Mouse (Mus musculus) neural tube, embryonic 15.5 days (tissue): ENCODE measurements at regions not wholly inside any gene's neighbourhood (a gene's known extent, or its start where the extent isn't known, plus 50 kb on each side); places are given as distances from the start of the nearest gene placed in this dataset.
A peak's percentile ranks its signal among the peaks of the same experiment; 100 is the strongest.

ENCODE experiments used
- ATAC-seq: fragments of 200-750 bp; cut with Nextera tagmentation; 2 replicates; pipeline ENCODE4 v1.8.0; 2017; ENCODE audit warnings: mild to moderate bottlenecking, moderate TSS enrichment, moderate library complexity; ENCODE audit not compliant: low FRiP score
- H3K27ac ChIP-seq: fragments of 300-500 bp; sonication (generic); replicated peaks from 2 replicates; pipeline ENCODE4 v1.5.1; 2015; ENCODE audit warnings: mild to moderate bottlenecking, inconsistent platforms
- H3K27me3 ChIP-seq: fragments of 300-500 bp; sonication (generic); replicated peaks from 2 replicates; pipeline ENCODE4 v1.6.1; 2015; ENCODE audit warnings: inconsistent platforms
- H3K36me3 ChIP-seq: fragments of 300-500 bp; sonication (generic); 2 replicates; pipeline ENCODE4 v1.6.1; 2015; ENCODE audit warnings: inconsistent platforms
- H3K4me1 ChIP-seq: fragments of 300-500 bp; sonication (generic); 2 replicates; pipeline ENCODE4 v1.6.1; 2015; ENCODE audit warnings: inconsistent platforms
- H3K4me2 ChIP-seq: fragments of 300-500 bp; sonication (generic); 2 replicates; pipeline ENCODE4 v1.6.1; 2015; ENCODE audit warnings: inconsistent platforms, mild to moderate bottlenecking, moderate library complexity
- H3K4me3 ChIP-seq: fragments of 300-500 bp; sonication (generic); replicated peaks from 2 replicates; pipeline ENCODE4 v1.5.1; 2015; ENCODE audit warnings: mild to moderate bottlenecking, inconsistent platforms
- H3K9ac ChIP-seq: fragments of 300-500 bp; sonication (generic); replicated peaks from 2 replicates; pipeline ENCODE4 v1.6.1; 2015; ENCODE audit warnings: mild to moderate bottlenecking, inconsistent platforms
- H3K9me3 ChIP-seq: fragments of 300-500 bp; sonication (generic); replicated peaks from 2 replicates; pipeline ENCODE4 v1.6.1; 2016; ENCODE audit warnings: inconsistent platforms
- WGBS: fragments of 180-500 bp; shearing (Covaris S2); methylation state at CpG from one replicate; pipeline ENCODE4 v1.1.7; 2015; ENCODE audit warnings: mixed read lengths; 5-methylcytosine and 5-hydroxymethylcytosine counted together

DNA sequence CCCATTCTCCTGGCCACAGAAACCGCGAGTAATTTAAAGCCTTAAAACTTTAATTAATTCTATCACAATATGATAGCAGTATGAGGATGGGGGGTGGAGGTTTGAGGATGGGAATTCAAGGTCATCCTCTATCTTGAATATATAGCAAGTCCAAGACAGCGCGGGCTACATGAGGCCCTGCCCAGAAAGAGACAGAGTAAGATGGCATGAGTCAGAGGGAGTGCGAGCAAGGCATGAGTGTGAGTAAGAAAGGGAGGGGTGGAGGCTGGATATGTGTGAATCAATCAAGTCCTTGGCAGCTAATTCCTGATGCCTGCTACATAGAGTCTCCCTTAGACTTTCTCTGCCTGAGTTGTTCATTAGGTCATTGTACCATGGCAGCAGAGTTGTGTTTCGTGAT lies 186.5 kb upstream of the Palmd start:
- peaks cover 3% of the 10 kb centered on the region; the same call in 1 of the 2 replicates for H3K4me1 ChIP-seq
- no peak for ATAC-seq
- 89% methylated on average over 6 of the region's 6 CpGs for WGBS
- no peak overlapping the region for H3K4me2 ChIP-seq
- no peak overlapping the region for H3K4me3 ChIP-seq
- no peaks in the 10 kb centered on the region for H3K27me3 ChIP-seq
- no peak overlapping the region for H3K9ac ChIP-seq
- H3K36me3 ChIP-seq = no peaks in the 10 kb centered on the region
- no peaks in the 10 kb centered on the region for H3K9me3 ChIP-seq
- H3K27ac ChIP-seq = no peak overlapping the region

GRCm38 (mm10) chr3:117153011-117153473 lies 184.3 kb upstream of the Palmd start:
- peak; percentile 24; the same call in 1 of the 2 replicates for ATAC-seq
- no peaks in the 10 kb centered on the region for H3K36me3 ChIP-seq
- H3K4me1 ChIP-seq = peaks cover 3% of the 10 kb centered on the region; the same call in 1 of the 2 replicates
- 64% methylated on average over 2 of the region's 2 CpGs for WGBS
- H3K4me2 ChIP-seq = no peak overlapping the region
- H3K9ac ChIP-seq = no peak overlapping the region
- H3K4me3 ChIP-seq = no peak overlapping the region
- no peaks in the 10 kb centered on the region for H3K27me3 ChIP-seq
- H3K27ac ChIP-seq = no peak overlapping the region; the same call in 1 of the 2 replicates
- H3K9me3 ChIP-seq = no peaks in the 10 kb centered on the region

- H3K36me3 ChIP-seq = no peaks in the 10 kb centered on the region
- ATAC-seq = no peak
- 95% methylated on average over 8 of the region's 8 CpGs for WGBS
Measured at GRCm38 (mm10) chr3:117152414-117152813, 183.6 kb upstream of the Palmd start.

GRCm38 (mm10) chr3:117147414-117147813 lies 178.6 kb upstream of the Palmd start:
- Histone ChIP-seq H3K36me3 (no peaks in the 10 kb centered on the region), H3K27ac (no peak overlapping the region), H3K27me3 (no peaks in the 10 kb centered on the region), H3K9ac (no peak overlapping the region), H3K9me3 (no peaks in the 10 kb centered on the region), H3K4me1 (no peaks in the 10 kb centered on the region), H3K4me3 (no peak overlapping the region), H3K4me2 (no peak overlapping the region)
- no peak for ATAC-seq
- 91% methylated on average over 2 of the region's 2 CpGs for WGBS

More at GRCm38 (mm10) chr3:117152414-117152813, 183.6 kb upstream of the Palmd start:
- Histone ChIP-seq H3K27me3 (no peaks in the 10 kb centered on the region), H3K9me3 (no peaks in the 10 kb centered on the region), H3K27ac (no peak overlapping the region), H3K4me1 (peaks cover 3% of the 10 kb centered on the region; the same call in 1 of the 2 replicates), H3K4me3 (no peak overlapping the region), H3K4me2 (no peak overlapping the region), H3K9ac (no peak overlapping the region)

DNA sequence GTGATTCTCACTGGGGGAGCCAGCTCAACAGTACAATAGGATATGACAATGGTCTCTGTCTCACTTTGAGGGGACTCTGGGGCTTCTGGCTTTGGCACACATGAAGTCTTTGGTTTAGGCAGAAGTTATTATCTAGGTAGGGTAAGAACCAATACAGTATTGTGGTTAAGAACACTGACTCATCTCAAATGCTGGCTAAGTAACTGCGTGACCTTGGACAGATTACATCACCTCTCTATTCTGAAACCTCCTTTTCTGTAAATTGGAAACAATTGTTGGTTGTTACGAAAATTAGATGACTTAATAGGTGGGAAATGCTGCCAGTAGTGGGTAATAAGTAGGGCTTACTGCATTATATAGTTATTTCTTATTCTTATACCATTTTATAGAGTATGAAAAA lies 171.0 kb upstream of the Palmd start:
- Histone ChIP-seq H3K27ac (no peak overlapping the region), H3K36me3 (no peaks in the 10 kb centered on the region)
- 88% methylated on average over 2 of the region's 2 CpGs for WGBS

GRCm38 (mm10) chr3:117138720-117139119 lies 169.9 kb upstream of the Palmd start:
- no peak for ATAC-seq
- no peaks in the 10 kb centered on the region for H3K4me1 ChIP-seq
- H3K9ac ChIP-seq = no peak overlapping the region
- H3K4me2 ChIP-seq = no peak overlapping the region
- no peaks in the 10 kb centered on the region for H3K9me3 ChIP-seq
- no peaks in the 10 kb centered on the region for H3K27me3 ChIP-seq
- H3K36me3 ChIP-seq = no peaks in the 10 kb centered on the region
- 70% methylated on average over 7 of the region's 7 CpGs for WGBS
- H3K27ac ChIP-seq = no peak overlapping the region
- H3K4me3 ChIP-seq = no peak overlapping the region

More for the DNA sequence above, 171.0 kb upstream of the Palmd start:
- Histone ChIP-seq H3K27me3 (no peaks in the 10 kb centered on the region), H3K4me3 (no peak overlapping the region), H3K4me2 (no peak overlapping the region), H3K9ac (no peak overlapping the region), H3K4me1 (no peaks in the 10 kb centered on the region), H3K9me3 (no peaks in the 10 kb centered on the region)
- no peak for ATAC-seq

- no peak for ATAC-seq
- no peak overlapping the region for H3K27ac ChIP-seq
- no peaks in the 10 kb centered on the region for H3K9me3 ChIP-seq
- no peak overlapping the region for H3K9ac ChIP-seq
- no peak overlapping the region for H3K4me3 ChIP-seq
- H3K36me3 ChIP-seq = no peaks in the 10 kb centered on the region
- no peaks in the 10 kb centered on the region for H3K27me3 ChIP-seq
- no peaks in the 10 kb centered on the region for H3K4me1 ChIP-seq
- 88% methylated on average over 4 of the region's 4 CpGs for WGBS
- H3K4me2 ChIP-seq = no peak overlapping the region
Measured at GRCm38 (mm10) chr3:117132897-117133296, 164.1 kb upstream of the Palmd start.

DNA sequence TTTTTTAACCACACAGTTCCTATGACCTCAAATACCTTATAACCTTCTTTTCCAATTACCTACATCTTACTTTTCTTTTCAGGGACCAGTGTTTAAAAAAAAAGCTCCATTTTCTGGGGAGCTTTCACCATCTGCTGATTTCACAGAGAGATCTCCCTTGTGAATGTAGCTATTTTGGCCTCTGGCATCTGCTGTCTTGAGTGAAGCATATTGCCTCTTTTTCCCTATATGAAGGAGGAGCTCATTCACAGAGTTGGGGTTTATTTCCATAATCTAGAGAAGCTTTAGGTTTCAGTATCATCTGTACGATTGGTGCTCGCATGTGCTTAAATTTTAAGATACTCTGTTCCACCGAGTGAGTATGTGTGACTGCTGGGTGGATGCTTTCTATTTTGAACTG lies 153.4 kb upstream of the Palmd start:
- Histone ChIP-seq H3K27me3 (no peaks in the 10 kb centered on the region), H3K36me3 (no peaks in the 10 kb centered on the region), H3K4me2 (no peak overlapping the region), H3K4me3 (no peak overlapping the region), H3K9ac (no peak overlapping the region), H3K4me1 (0 out of 2 replicates have a peak, but pooled peaks cover 4% of the 10 kb centered on the region), H3K27ac (no peak overlapping the region), H3K9me3 (no peaks in the 10 kb centered on the region)
- no peak for ATAC-seq
- WGBS = 90% methylated on average over 3 of the region's 3 CpGs

DNA sequence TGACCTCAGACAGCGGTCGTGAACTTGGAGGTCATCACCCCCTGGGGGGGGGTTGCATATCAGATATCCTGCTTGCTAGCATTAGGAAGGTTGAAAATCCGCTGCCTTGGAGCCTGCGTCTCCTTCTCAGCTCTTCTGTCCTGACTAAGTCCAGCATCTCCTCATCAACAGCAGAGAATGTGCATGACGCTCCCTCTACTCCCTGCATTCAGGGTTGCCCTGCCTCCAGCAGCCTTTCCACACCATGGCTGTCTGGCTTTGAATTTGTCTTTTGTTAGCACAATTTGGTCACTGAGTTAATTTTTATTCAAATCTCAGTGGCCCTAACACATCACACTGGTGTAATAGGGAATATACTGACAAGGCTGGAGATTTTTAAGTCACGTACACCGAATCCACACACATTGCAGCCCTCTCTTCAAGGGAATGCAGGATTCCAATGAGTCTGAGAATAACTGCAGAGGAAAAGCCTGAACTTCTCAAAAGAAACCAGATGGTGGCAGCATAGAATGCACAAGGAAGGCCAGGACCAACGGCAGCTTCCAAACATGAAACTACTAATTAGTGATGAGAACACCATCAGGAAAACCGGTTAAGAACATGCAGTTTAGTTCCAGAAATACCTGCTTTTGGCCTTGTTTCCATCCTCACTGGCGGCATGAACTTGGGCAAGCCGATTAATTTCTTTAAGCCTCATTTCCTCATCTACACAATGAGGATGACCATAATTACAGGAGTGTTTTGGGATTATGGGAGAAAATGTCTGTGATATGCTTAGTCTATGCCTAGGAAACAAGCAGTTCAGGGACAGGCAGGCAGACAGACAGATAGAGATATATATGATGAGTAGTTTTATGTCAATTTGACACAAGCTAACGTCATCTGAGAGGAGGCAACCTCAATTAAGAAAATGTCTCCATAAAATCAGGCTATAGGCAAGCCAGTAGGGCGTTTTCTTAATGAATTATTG lies 151.6 kb upstream of the Palmd start:
- WGBS = 61% methylated on average over 13 of the region's 13 CpGs

DNA sequence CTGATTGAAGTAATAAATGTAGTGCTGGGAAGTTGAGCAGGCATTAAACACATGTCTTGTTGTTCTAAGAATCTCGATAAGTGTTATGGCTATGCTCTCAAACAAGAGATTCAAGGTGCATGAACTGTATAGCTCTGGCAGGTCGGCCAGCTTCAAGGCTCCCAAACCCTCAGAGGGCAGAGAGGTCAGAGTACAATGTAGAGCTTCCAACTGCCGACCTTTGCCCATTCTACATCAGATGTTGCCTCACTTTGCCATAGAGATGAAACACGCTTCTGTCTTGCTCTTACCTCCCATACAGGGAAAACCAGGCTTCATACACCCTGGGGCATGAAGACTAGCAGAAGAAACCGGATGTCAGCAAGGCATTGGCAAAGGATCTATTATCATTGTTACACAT lies 150.8 kb upstream of the Palmd start:
- Histone ChIP-seq H3K36me3 (no peaks in the 10 kb centered on the region), H3K4me2 (no peak overlapping the region), H3K4me1 (0 out of 2 replicates have a peak, but pooled peaks cover 4% of the 10 kb centered on the region), H3K9ac (no peak overlapping the region), H3K4me3 (no peak overlapping the region), H3K27me3 (no peaks in the 10 kb centered on the region), H3K9me3 (no peaks in the 10 kb centered on the region), H3K27ac (no peak overlapping the region)
- 77% methylated on average over 5 of the region's 5 CpGs for WGBS
- ATAC-seq = no peak

More for the DNA sequence above, 151.6 kb upstream of the Palmd start:
- Histone ChIP-seq H3K27ac (no peak overlapping the region), H3K4me1 (0 out of 2 replicates have a peak, but pooled peaks cover 4% of the 10 kb centered on the region), H3K4me3 (no peak overlapping the region), H3K27me3 (no peaks in the 10 kb centered on the region), H3K4me2 (no peak overlapping the region), H3K9ac (no peak overlapping the region), H3K9me3 (no peaks in the 10 kb centered on the region), H3K36me3 (no peaks in the 10 kb centered on the region)
- ATAC-seq = peak; percentile 86

- no peak for ATAC-seq
Measured at GRCm38 (mm10) chr3:117117838-117118237, 149.1 kb upstream of the Palmd start.

GRCm38 (mm10) chr3:117116210-117116609 lies 147.4 kb upstream of the Palmd start:
- H3K4me1 ChIP-seq = 0 out of 2 replicates have a peak, but pooled peaks cover 4% of the 10 kb centered on the region
- WGBS = 76% methylated on average over 2 of the region's 2 CpGs

More at GRCm38 (mm10) chr3:117117838-117118237, 149.1 kb upstream of the Palmd start:
- Histone ChIP-seq H3K4me2 (no peak overlapping the region), H3K9ac (no peak overlapping the region), H3K4me1 (0 out of 2 replicates have a peak, but pooled peaks cover 4% of the 10 kb centered on the region), H3K9me3 (no peaks in the 10 kb centered on the region), H3K4me3 (no peak overlapping the region), H3K27me3 (no peaks in the 10 kb centered on the region), H3K27ac (no peak overlapping the region), H3K36me3 (no peaks in the 10 kb centered on the region)
- WGBS = 57% methylated on average over 1 of the region's 1 CpGs

More at GRCm38 (mm10) chr3:117116210-117116609, 147.4 kb upstream of the Palmd start:
- no peak overlapping the region for H3K4me2 ChIP-seq
- ATAC-seq = no peak
- no peaks in the 10 kb centered on the region for H3K36me3 ChIP-seq
- no peak overlapping the region for H3K27ac ChIP-seq
- H3K4me3 ChIP-seq = no peak overlapping the region
- H3K9ac ChIP-seq = no peak overlapping the region
- no peaks in the 10 kb centered on the region for H3K9me3 ChIP-seq
- no peaks in the 10 kb centered on the region for H3K27me3 ChIP-seq
